ENCODE assay signal across 8 mouse cellular contexts in genomic region chr19:23757961-23758553, GRCm38 (mm10). TPM values are rescaled to one million over a fixed set of nuclear protein-coding genes. Genes with fewer than 3 reads are reported as not detected.
DNase-seq lines count a peak whose midpoint lies in the region; ATAC-seq and TF ChIP-seq lines count a peak whose summit lies in the region.

No protein-coding gene starts in this region.

- H3K27ac ChIP-seq in embryonic facial prominence, embryonic 13.5 days, result peak overlapping the region; percentile 85
- peak overlapping the region; percentile 18 for H3K27ac ChIP-seq in kidney, adult 2 months (ENCODE audit: insufficient read depth, low read depth, low read length)
- peak overlapping the region; percentile 80 for H3K27ac ChIP-seq in limb, embryonic 12.5 days
- H3K27ac ChIP-seq in midbrain, embryonic 15.5 days, result peak overlapping the region; percentile 99

- peaks cover 25% of the 10 kb centered on the region for H3K27me3 ChIP-seq in embryonic facial prominence, embryonic 13.5 days
- no peaks in the 10 kb centered on the region for H3K27me3 ChIP-seq in kidney, adult 2 months (replicated peaks; ENCODE audit: control insufficient read depth, insufficient read depth, low read length)
- H3K27me3 ChIP-seq in limb, embryonic 12.5 days, result peaks cover 24% of the 10 kb centered on the region
- H3K27me3 ChIP-seq in midbrain, embryonic 15.5 days (replicated peaks), result no peaks in the 10 kb centered on the region

- H3K4me1 ChIP-seq in embryonic facial prominence, embryonic 13.5 days, result peaks cover 15% of the 10 kb centered on the region
- no peaks in the 10 kb centered on the region for H3K4me1 ChIP-seq in kidney, adult 2 months (ENCODE audit: control insufficient read depth, insufficient read depth, low read length)
- peaks cover 5% of the 10 kb centered on the region; the same call in 1 of the 2 replicates for H3K4me1 ChIP-seq in limb, embryonic 12.5 days (replicated peaks)
- peaks cover 31% of the 10 kb centered on the region for H3K4me1 ChIP-seq in midbrain, embryonic 15.5 days

- no peaks in the 10 kb centered on the region for H3K9me3 ChIP-seq in embryonic facial prominence, embryonic 13.5 days
- no peaks in the 10 kb centered on the region; the same call in 1 of the 2 replicates for H3K9me3 ChIP-seq in limb, embryonic 12.5 days
- no peaks in the 10 kb centered on the region for H3K9me3 ChIP-seq in midbrain, embryonic 15.5 days

- TF ChIP-seq CTCF in kidney, adult 2 months (conservative IDR thresholded peaks at IDR 0.05; ENCODE audit: insufficient read depth, insufficient read length, low read depth, low read length), result peak; percentile 72

- TF ChIP-seq POLR2A in kidney, adult 2 months (IDR thresholded peaks at IDR 0.05; ENCODE audit: low read depth, low read length), result no peak

- peak overlapping the region; percentile 86 for H3K4me2 ChIP-seq in embryonic facial prominence, embryonic 13.5 days
- peak overlapping the region; percentile 87 for H3K4me2 ChIP-seq in limb, embryonic 12.5 days
- H3K4me2 ChIP-seq in midbrain, embryonic 15.5 days, result peak overlapping the region; percentile 75

- under 1% methylated on average over 40 of the region's 40 CpGs for WGBS in embryonic facial prominence, embryonic 13.5 days
- under 1% methylated on average over 40 of the region's 40 CpGs for WGBS in kidney, adult 2 months
- under 1% methylated on average over 40 of the region's 40 CpGs for WGBS in limb, embryonic 12.5 days
- under 1% methylated on average over 40 of the region's 40 CpGs for WGBS in midbrain, embryonic 15.5 days

- peak; percentile 96 for DNase-seq in 3T3-L1 (ENCODE audit: low read depth, low spot score)
- peak; percentile 94 to 97 for DNase-seq in adrenal gland, postnatal 36 days
- peak; percentile 92 to 97 for DNase-seq in heart, adult 18-20 months
- peak; percentile 93 for DNase-seq in kidney, adult 2 months
- peak; percentile 56 to 78 for DNase-seq in spleen, postnatal 14 days (ENCODE audit: low spot score in 2 of 2)

- ATAC-seq in embryonic facial prominence, embryonic 13.5 days (ENCODE audit: insufficient number of reproducible peaks, insufficient read depth, low FRiP score, low TSS enrichment, low read depth), result peak; percentile 60
- ATAC-seq in limb, embryonic 12.5 days (ENCODE audit: insufficient number of reproducible peaks, insufficient read depth, low FRiP score, low TSS enrichment, low read depth), result peak; percentile 69
- ATAC-seq in midbrain, embryonic 15.5 days (replicated peaks), result peak; percentile 75

- peak overlapping the region; percentile 81 for H3K9ac ChIP-seq in embryonic facial prominence, embryonic 13.5 days
- H3K9ac ChIP-seq in limb, embryonic 12.5 days (replicated peaks), result peak overlapping the region; percentile 76
- peak overlapping the region; percentile 75 for H3K9ac ChIP-seq in midbrain, embryonic 15.5 days

- H3K36me3 ChIP-seq in embryonic facial prominence, embryonic 13.5 days, result no peaks in the 10 kb centered on the region
- no peaks in the 10 kb centered on the region for H3K36me3 ChIP-seq in kidney, adult 2 months (ENCODE audit: control insufficient read depth, insufficient read depth, low read length)
- no peaks in the 10 kb centered on the region for H3K36me3 ChIP-seq in limb, embryonic 12.5 days
- H3K36me3 ChIP-seq in midbrain, embryonic 15.5 days (replicated peaks), result no peaks in the 10 kb centered on the region

- peak overlapping the region; percentile 71 for H3K4me3 ChIP-seq in embryonic facial prominence, embryonic 13.5 days
- H3K4me3 ChIP-seq in kidney, adult 2 months (ENCODE audit: insufficient read depth, low read depth, low read length), result peak overlapping the region; percentile 65
- H3K4me3 ChIP-seq in limb, embryonic 12.5 days (replicated peaks), result peak overlapping the region; percentile 67
- H3K4me3 ChIP-seq in midbrain, embryonic 15.5 days, result peak overlapping the region; percentile 56

RNA-seq across cellular contexts. Expression of gene Apba1, which starts 0.6 kb away (rescaled TPM):
- total RNA-seq in adrenal gland, postnatal 36 days (2021), result 1 to 10 TPM; 3.1 to 3.9 TPM
- 0.94 and 1.0 TPM in 2 replicates for polyA plus RNA-seq in embryonic facial prominence, embryonic 13.5 days (2015; fragmentation: Nextera tagmentation; extraction: Ambion mirVana)
- total RNA-seq in heart, adult 18-20 months (2021), result 1 to 10 TPM; 3.0 to 3.1 TPM
- polyA plus RNA-seq in kidney, adult 2 months (2012; rRNA removed), result 1.6 and 1.9 TPM in 2 replicates
- polyA plus RNA-seq in limb, embryonic 12.5 days (2016; fragmentation: Nextera tagmentation; extraction: Ambion mirVana), result 0.19 and 0.41 TPM in 2 replicates
- polyA plus RNA-seq in midbrain, embryonic 15.5 days (2015; fragmentation: Nextera tagmentation; extraction: Ambion mirVana), result 13.2 and 14.2 TPM in 2 replicates

Comparison
In these comparisons a context has a peak if more than half of its experiments do, and no peak if none do; other contexts are left out.
1. Peak in every context shown above with its lines: DNase-seq, ATAC-seq, H3K4me3 ChIP-seq and H3K27ac ChIP-seq.
2. H3K27ac ChIP-seq: peak in every context shown above with its lines; median percentile 99 in midbrain, embryonic 15.5 days; 85 in embryonic facial prominence, embryonic 13.5 days; 80 in limb, embryonic 12.5 days; 18 in kidney, adult 2 months.